Mouse (Mus musculus) adrenal gland, adult 8-10 months (tissue): ENCODE measurements around the gene Vti1a. TPM values are rescaled to one million over a fixed set of nuclear protein-coding genes. Genes with fewer than 3 reads are reported as not detected.

ENCODE experiments used
- DNase-seq: peaks from one replicate; pipeline ENCODE4 v3.0.0; 2022
- total RNA-seq, 4 experiments: library from RNA; stranded (reverse); gene quantifications; 2 replicates each; pipeline ENCODE4 v1.2.4; 2022

Gene Vti1a
- total RNA-seq, 4 experiments from 2014 or later: 38.6 to 56.3 (median 41.6) TPM

- no peak for DNase-seq
Observed at GRCm38 (mm10) chr19:55626952-55627351, 310.9 kb downstream of the Vti1a start.

- no peak for DNase-seq
Observed at GRCm38 (mm10) chr19:55635488-55635887, 319.4 kb downstream of the Vti1a start.

GRCm38 (mm10) chr19:55640251-55640650 is 324.2 kb downstream of the Vti1a start:
- DNase-seq: no peak

- DNase-seq: no peak
Observed at GRCm38 (mm10) chr19:55641891-55642290, 325.8 kb downstream of the Vti1a start.

GRCm38 (mm10) chr19:55642361-55642760 is 326.3 kb downstream of the Vti1a start:
- no peak for DNase-seq

- peak; percentile 45 for DNase-seq
Observed at GRCm38 (mm10) chr19:55643288-55643901, 327.3 kb downstream of the Vti1a start.

- no peak for DNase-seq
Observed at GRCm38 (mm10) chr19:55643931-55644330, 327.8 kb downstream of the Vti1a start.

GRCm38 (mm10) chr19:55649363-55649762 is 333.3 kb downstream of the Vti1a start:
- DNase-seq: no peak

GRCm38 (mm10) chr19:55651017-55651416 is 334.9 kb downstream of the Vti1a start:
- no peak for DNase-seq

- no peak for DNase-seq
Observed at GRCm38 (mm10) chr19:55652693-55653265, 336.7 kb downstream of the Vti1a start.

GRCm38 (mm10) chr19:55660165-55660564 is 344.1 kb downstream of the Vti1a start:
- DNase-seq: peak; percentile 12

- DNase-seq: no peak
Observed at GRCm38 (mm10) chr19:55662521-55663223, 346.6 kb downstream of the Vti1a start.

- no peak for DNase-seq
Observed at GRCm38 (mm10) chr19:55667787-55668186, 351.7 kb downstream of the Vti1a start.

- no peak for DNase-seq
Observed at GRCm38 (mm10) chr19:55668896-55669295, 352.8 kb downstream of the Vti1a start.

Other genes with a start within 250 kb of the Vti1a start
- gene Gpam, start 189.1 kb upstream of the Vti1a start, total RNA-seq: 100 to 1,000 TPM in 3 of 4 experiments, 10 to 100 TPM in 1; 77.4 to 450 (median 220) TPM
- gene Tectb, start 135.6 kb upstream of the Vti1a start, total RNA-seq: under 1 TPM in 2 of 4 experiments, not detected in 2; 0.55 to 0.66 TPM
- not detected for gene Gucy2g, start 75.1 kb upstream of the Vti1a start, total RNA-seq
- gene Acsl5, start 64.4 kb upstream of the Vti1a start, total RNA-seq: 100 to 1,000 TPM in 1 of 4 experiments, 10 to 100 TPM in 3; 47.1 to 132 (median 70.1) TPM
- gene Zdhhc6, start 263 bp upstream of the Vti1a start, total RNA-seq: 10 to 100 TPM; 40.9 to 50.9 (median 45.1) TPM